Mouse (Mus musculus): Measurements from ENCODE around the gene Psmd11. TPM values are rescaled to one million over a fixed set of nuclear protein-coding genes. Genes with fewer than 3 reads are reported as not detected.

Gene Psmd11
- polyA plus RNA-seq (2014; fragmentation: Illumina TruSeq; extraction: RNeasy Lipid Tissue Mini Kit (QIAGEN cat#74804); ENCODE audit: low read depth, low replicate concordance) = 147 TPM

DNA sequence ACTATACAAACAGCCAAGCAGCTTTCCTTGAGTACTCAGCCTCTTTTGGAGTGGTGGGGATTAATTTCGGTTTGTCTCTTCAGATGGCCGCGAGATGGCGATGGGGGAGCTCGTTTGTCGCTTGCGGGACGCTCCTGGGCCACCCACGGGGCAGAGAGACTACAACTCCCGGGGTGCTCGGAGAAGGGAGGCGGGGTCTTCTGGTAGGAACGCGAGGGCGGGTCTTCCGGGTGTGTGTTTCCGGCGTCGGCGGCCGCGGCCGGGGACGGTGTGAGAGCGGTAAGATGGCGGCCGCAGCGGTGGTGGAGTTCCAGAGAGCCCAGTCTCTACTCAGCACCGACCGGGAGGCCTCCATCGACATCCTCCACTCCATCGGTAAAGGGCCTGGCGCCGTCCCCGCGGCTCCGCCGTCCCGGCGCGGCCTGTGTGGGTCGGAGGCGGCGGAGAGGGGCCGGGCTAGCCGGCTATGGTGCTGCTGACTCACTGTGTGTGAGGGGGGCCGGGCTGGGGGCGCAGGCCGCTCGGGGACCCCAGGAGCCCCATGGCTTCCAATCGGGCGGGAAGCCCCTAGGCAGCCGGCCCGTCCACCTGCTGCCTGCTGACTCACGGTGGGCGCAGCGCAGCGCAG, at the start of gene Psmd11:
Gene Psmd11, plus strand, starts transcription at position 235 of the 628 bp plus-strand sequence.

DNA sequence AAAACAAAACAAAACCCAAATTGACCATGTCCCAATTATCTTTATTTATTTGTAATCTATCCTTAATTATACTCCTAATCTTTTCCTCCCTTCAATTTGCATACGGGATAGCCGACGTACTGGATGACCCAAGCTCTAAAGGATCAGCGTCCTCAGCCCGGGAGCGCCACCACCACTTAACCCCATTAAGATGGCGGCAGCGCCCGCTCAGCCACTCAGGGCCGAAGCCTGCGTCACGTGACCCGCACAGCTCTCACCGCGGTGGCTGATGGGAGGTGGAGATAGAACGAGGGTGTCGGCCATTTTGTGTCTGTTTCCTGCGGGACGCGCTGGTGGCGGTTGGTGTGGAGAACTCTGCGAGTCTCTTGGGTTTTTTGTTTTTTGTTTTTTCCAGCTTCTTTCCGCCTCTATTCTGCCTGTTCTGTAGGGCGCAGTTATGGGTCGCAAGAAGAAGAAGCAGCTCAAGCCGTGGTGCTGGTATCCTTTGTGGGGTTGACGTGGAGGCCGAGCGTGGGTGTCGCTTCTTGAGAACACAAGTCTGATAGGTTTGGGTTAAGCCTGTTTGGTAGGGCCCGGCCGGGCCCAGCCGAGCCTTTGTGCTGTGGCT, 45.3 kb upstream of the Psmd11 start, which contains the start of gene Zfp207:
Gene Zfp207, plus strand, starts transcription at position 261 of the 607 bp plus-strand sequence.

DNA sequence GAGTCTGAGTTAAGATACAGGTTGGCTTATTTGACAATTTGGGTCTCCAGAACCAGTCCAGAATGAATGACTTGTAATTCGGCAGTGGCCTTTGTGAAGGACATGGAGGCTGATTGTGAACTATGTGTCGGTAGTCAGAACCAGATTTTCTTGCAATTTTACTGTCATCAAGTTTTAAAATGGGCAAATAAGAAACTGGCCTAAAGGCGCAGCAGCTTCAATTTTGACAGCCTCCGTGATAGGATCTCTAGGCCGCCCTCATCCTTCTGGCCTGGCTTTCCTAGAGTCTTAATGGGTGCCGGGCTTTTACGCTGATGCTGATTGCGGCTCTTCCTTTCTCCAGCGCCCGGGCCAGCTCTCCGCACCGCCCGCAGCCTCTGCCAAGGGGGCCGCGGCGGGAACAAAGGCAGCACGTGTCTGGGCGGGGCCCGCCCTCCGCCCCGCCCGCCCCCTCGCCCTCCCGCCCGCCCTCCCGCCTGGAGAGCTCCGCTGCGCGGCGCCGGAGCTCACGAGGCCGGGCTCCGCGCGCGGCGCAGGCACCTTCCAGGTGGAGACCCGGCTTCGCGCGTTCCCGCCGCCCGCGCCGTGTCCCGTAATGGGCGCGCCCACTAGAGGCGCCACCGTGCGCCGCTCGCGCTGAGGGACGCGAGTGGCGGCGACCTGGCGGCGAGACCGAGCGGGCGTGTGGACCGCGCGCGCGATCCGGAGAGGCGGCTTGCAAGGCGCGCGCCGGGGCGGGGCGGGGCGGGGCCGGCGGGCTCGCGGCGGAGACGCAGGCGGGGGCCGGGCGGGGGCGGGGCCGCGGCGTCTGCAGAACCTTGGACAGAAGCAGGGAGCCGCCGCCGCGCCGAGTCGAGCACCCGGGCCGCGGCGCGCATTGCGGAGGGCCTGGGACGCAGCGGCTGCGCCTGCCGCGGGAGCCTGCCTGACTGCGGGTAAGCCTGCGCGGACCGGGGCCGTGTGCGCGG, 48.1 kb downstream of the Psmd11 start, which contains the start of gene Cdk5r1:
Gene Cdk5r1, plus strand, starts transcription at position 802 of the 968 bp plus-strand sequence.

Other genes starting within 250 kb of the Psmd11 start
- 5.6 TPM for gene Rnf135, start 244.8 kb upstream of the Psmd11 start, polyA plus RNA-seq (2014; fragmentation: Illumina TruSeq; extraction: RNeasy Lipid Tissue Mini Kit (QIAGEN cat#74804); ENCODE audit: low read depth, low replicate concordance)
- 111 TPM for gene Rhot1, start 219.6 kb upstream of the Psmd11 start, polyA plus RNA-seq (2014; fragmentation: Illumina TruSeq; extraction: RNeasy Lipid Tissue Mini Kit (QIAGEN cat#74804); ENCODE audit: low read depth, low replicate concordance)
- gene Rhbdl3, start 127.7 kb upstream of the Psmd11 start, polyA plus RNA-seq (2014; fragmentation: Illumina TruSeq; extraction: RNeasy Lipid Tissue Mini Kit (QIAGEN cat#74804); ENCODE audit: low read depth, low replicate concordance) = 0.57 TPM
- gene 5730455P16Rik, start 50.6 kb upstream of the Psmd11 start, polyA plus RNA-seq (2014; fragmentation: Illumina TruSeq; extraction: RNeasy Lipid Tissue Mini Kit (QIAGEN cat#74804); ENCODE audit: low read depth, low replicate concordance) = 35.7 TPM
- 187 TPM for gene Zfp207, start 45.3 kb upstream of the Psmd11 start, polyA plus RNA-seq (2014; fragmentation: Illumina TruSeq; extraction: RNeasy Lipid Tissue Mini Kit (QIAGEN cat#74804); ENCODE audit: low read depth, low replicate concordance)
- gene Cdk5r1, start 48.4 kb downstream of the Psmd11 start, polyA plus RNA-seq (2014; fragmentation: Illumina TruSeq; extraction: RNeasy Lipid Tissue Mini Kit (QIAGEN cat#74804); ENCODE audit: low read depth, low replicate concordance) = 0.16 TPM